Mouse (Mus musculus): ENCODE measurements around the gene Reep6.
"Not testable (repeated sequence)": the region's sequence is repeated elsewhere in the genome, so short reads cannot be mapped to it uniquely, and the experiment has no call there.

The Reep6 gene

DNA sequence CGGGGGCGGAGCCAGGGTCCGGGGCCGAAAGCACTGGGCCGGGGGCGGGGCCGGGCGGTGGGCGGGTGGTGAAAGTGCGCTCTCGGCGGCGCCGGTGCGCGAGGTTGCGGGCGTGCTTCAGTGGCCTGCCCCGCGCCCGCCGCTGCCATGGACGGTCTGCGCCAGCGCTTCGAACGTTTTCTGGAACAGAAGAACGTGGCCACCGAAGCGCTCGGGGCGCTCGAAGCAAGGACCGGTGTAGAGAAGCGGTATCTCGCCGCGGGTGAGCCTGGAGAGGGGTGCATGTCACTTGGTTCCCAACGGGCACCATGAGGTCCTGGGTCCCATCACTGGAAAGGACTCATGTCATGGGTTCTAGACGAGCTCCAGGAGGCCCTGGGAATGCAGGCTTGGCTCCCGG lies 331 bp downstream of the Reep6 start:
- DNase-seq (ENCODE audit: low spot score): no peak

- DNase-seq (ENCODE audit: low spot score): no peak
These were observed 1.1 kb downstream of the Reep6 start for GRCm38 (mm10) chr10:80330888-80331287.

GRCm38 (mm10) chr10:80331636-80332524 lies 2.1 kb downstream of the Reep6 start:
- peak; percentile 87 for DNase-seq (ENCODE audit: low spot score)

DNA sequence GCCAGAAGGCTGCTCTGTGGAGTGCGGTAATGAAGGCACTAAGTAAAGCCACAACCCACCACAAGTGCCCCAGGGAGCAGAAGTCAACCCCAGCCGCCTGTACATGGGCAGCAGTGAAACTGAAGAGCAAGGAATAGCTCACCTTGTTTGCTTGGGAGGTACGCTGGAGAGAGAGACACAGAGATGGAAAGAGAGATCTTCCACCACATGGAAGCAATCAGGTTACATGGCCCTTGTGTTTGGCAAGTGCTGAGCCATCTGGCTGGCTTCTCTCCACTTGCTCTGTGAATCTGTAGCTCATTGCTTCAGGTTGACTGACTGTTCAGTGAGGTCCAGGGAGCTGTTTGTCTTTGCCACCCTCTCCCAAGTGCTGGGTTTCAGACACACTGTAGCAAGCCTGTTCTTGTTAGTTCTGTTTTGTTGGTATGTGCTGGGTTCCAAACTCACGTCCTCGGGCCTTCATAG lies 2.8 kb downstream of the Reep6 start:
- no peak for DNase-seq (ENCODE audit: low spot score)

- no peak for DNase-seq (ENCODE audit: low spot score)
These were observed 6.5 kb downstream of the Reep6 start for GRCm38 (mm10) chr10:80336263-80336662.

DNA sequence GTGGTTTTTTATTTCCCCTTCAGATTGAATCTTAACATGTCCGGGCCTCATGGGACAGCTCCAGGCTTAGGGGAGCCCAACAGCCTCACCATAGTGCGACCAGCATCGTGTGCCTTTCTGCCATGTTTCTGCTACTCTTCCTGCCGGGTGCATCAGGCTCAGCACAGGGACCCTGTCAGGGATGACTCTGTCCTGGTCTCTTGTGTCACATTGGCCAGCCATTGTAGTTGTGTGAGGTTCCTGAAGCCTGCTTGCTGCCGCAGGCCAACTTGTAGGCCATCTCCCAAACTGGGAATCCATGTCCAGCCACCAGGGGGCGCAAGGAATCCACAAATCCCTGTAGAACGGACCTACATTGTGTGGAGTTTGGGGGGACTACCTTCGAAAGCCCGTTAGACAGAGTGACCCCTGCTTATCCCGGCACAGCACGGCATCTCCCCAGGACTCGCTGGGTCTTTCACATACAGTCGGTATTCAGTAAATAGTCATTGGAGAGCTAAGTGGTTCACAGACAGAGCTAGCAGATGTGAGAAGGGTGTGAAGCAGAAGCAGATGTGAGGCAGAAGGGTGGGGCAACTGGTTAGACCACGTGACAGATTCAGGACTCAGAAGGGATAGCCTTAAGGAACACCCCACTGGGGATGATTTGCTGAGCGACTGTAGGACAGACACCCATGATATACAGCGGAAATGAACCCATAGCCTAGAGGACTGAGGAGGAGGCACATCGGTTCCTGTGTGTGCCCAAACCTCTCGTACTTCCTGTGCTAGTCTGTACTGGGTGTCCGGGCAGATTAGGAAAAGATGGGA lies 10.4 kb downstream of the Reep6 start:
- peak; percentile 92 for DNase-seq (ENCODE audit: low spot score)

GRCm38 (mm10) chr10:80341026-80341425 lies 11.3 kb downstream of the Reep6 start:
- no peak for DNase-seq (ENCODE audit: low spot score)

GRCm38 (mm10) chr10:80341491-80342304 lies 11.9 kb downstream of the Reep6 start:
- no peak for DNase-seq (ENCODE audit: low spot score)

DNA sequence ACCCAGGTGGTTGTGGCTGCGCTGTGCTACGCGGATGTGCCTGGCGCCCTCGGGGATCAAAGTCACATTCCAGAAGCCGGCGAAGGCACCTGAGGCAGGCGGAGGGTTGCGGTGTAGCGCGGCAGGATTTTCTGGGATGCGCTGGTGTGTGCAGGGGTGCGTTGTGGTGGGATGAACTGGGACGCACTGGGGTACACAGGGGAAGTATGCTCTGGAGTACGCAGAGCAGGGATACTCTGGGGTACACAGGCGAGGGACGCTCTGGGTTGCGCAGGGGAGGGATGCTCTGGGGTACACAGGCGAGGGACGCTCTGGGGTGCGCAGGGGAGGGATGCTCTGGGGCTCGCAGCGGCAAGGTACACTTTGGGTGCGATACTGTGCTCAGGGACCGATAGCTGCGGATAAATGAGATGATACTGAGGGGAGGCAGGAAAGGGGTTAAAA lies 12.6 kb downstream of the Reep6 start:
- DNase-seq (ENCODE audit: low spot score): no peak

DNA sequence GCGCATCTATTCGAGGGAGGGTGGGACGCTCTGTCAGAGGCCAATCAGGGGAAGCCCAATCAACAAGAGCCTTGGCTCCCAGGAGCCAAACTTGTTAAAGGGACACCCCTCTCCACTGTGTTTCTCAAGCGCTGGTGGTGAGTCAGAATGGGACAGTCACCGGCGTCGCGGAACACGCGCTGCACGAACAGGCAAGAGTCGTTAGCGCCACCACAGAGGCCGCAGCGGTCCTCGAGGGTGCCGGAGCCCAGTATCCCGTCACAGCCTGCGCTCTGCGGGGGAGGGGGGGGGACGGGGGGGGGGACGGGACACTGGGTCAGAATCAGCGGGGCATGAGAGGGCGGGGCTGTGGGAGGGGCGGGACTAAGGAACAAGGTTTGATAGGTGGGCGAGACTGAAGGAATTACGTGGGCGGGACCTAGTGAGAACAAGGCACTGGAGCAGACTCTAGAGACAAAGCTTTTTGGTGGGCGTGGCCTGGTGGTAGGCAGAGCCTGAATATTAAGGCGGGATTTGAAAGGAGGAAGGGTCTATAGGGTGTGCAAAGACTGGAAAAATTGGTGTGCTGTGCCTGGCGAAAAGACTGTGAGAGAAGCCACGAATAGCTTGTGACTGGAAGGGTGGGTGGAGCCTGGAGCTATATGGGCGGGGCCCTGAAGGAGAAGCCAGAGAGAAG lies 13.1 kb downstream of the Reep6 start:
- peak; percentile 76 for DNase-seq (ENCODE audit: low spot score)

DNA sequence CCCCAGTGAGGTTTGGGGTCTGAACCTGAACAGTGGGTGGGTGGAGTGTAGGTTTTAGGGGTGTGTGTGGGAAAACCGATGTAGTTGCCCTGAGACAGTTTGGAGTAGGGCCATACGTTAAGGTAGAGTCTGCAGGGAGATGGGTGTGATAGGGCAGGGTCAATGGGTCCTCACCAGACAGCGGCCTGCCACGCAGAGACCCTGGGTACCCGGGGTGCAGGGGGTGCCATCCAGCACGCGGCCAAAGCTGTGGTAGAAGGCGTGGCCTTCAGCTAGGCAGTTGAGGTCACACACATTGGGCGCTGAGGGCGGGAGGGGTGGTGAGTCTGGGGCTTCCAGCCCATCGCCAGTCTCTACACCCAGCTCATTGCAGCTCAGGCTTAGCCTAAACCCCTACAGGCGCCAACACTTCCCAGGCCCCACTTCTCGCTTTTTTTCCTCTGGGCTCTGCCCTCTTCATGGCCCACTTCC lies 13.7 kb downstream of the Reep6 start:
- no peak for DNase-seq (ENCODE audit: low spot score)

GRCm38 (mm10) chr10:80344131-80344661 lies 14.4 kb downstream of the Reep6 start:
- peak; percentile 92 for DNase-seq (ENCODE audit: low spot score)

GRCm38 (mm10) chr10:80345122-80345521 lies 15.4 kb downstream of the Reep6 start:
- DNase-seq (ENCODE audit: low spot score): peak; percentile 73

- DNase-seq (ENCODE audit: low spot score): not testable (repeated sequence)
These were observed 16.2 kb downstream of the Reep6 start for GRCm38 (mm10) chr10:80345929-80346328.

DNA sequence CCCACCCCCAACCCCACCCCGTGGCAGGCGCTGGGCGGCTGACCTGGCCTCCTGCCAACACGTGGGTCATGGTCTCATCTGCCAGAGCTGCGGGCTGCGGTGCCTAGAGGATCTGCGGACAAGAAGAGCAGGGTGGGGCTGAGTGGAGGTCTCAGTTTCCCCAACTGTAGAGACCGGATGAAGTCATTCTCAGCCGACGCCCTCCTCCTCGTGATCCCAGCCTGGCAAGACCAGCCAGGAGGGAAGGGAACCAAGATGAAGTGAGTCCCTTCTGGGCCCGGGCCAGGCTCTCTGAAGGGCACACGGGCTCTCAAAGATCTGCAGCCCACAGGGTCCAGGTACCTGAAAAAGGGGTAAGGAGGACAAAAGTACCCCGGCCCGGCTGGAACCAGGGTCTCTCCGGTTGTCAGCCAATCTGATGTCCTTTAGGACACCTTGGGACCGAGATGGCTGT lies 17.8 kb downstream of the Reep6 start:
- no peak for DNase-seq (ENCODE audit: low spot score)

DNA sequence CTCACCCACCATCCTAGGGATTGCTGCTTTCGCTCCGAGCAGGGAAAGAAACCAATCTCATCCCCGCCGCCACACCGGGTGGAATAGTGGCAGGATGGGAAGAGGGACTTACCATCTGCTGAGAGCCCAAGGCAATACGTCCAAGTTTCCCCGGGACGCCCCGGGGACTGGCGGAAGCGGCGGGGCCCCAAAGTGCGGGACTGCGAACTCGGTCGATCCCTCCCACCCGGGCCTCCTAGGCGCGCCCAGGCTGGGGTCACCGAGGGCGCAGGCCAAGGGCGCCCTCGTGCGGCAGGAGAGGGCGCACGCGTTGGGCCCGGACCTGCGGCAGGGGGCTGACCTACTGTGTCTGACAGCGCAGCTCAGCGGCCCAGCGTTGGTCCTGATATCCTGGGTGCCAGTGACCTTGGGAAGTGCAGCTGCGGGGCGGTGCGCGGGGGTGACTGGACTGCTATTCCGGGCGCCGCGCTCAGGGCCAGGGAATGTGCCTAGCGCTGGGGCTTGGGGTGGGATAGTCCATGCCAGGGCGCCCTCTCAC lies 18.6 kb downstream of the Reep6 start, which contains the start of gene Adamtsl5:
Gene Adamtsl5, minus strand, starts transcription at position 169 of the 538 bp plus-strand sequence.
- DNase-seq (ENCODE audit: low spot score): peak; percentile 76

DNA sequence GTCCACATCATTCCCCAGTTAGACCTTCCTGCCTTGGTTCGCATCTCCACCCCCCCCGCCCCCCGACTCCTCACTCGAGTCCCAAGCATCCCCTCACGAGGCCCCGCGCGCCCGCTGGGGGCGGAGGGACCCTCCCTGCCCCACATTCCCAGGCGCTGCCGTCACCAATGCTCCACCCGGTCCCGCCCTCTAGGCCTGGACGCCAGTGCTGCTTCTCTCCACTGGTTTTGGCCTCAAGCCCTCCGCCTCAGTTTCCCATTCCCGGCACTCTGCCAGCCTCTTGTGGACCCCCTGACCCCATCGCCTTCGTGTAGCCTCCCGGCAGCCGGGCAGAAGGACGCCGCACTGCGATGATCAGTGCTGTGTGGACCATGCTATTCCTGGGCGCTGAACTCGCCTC lies 19.2 kb downstream of the Reep6 start:
- no peak for DNase-seq (ENCODE audit: low spot score)

DNA sequence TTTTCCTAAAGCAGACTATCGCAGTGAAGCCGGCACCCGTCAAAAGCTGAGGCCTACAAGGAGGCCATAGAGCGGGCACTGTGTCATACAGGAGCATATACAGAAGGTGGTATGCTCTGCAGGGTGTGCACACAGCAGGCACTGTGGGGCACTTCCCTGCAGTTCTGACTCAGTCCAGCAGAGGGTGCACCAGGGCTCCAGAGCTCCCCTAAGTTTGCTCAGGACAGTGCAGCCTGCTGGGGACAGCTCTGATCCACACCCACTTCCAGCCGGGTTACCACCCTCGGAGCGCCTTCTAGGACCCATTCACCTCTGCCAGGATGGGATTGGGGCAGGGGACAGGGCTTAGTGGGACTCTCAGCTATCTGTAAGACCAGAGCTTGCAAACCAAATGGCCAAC lies 20.5 kb downstream of the Reep6 start:
- peak; percentile 87 for DNase-seq (ENCODE audit: low spot score)

DNA sequence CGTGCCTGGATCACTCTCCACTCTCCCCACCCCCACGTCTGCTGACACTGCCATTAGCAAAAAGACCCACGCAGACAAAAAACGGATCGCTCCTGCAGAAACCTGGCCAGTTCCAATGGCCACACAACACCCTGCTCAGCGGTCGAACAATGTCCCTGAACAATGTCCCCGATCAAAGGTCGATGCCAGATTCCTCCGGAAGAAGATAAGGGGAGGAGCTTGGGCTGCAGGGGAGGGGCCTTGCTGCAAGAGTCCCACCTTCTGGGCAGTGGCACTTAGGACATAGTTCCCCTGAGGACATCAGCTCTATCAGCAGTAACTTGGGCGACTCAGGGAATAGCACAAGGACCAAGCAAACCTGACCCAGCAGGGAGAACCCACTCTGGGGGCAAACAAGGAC lies 22.1 kb downstream of the Reep6 start:
- DNase-seq (ENCODE audit: low spot score): no peak

- DNase-seq (ENCODE audit: low spot score): no peak
These were observed 23.0 kb downstream of the Reep6 start for GRCm38 (mm10) chr10:80352727-80353126.

DNA sequence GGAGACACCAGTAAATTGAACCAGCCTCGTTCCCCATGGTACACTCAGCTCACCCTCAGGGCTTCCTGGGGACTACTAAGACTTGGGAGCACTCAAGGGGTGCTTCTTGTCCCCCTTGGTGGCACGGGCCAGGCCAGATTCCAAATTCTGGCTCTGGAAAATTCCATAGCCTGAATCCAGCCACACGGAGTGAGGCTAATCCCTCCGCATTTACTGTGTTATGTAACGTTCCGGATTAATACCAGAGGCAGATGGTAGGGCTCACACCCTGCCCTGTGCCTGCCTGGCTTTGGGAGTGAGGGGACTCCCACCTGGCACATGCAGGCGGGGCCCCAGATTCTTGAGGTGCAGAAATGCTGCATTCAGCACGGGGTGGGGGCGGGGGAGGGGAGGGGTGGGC lies 25.7 kb downstream of the Reep6 start:
- no peak for DNase-seq (ENCODE audit: low spot score)
